Mouse (Mus musculus) intestine, postnatal 0 days (tissue): ENCODE data around the gene Fcrlb. TPM values are rescaled to one million over a fixed set of nuclear protein-coding genes. Genes with fewer than 3 reads are reported as not detected.
"Not testable (repeated sequence)": the region's sequence is repeated elsewhere in the genome, so short reads cannot be mapped to it uniquely, and the experiment has no call there.

Source experiments
- ATAC-seq: fragments of 200-750 bp; cut with Nextera tagmentation; 2 replicates; pipeline ENCODE4 v1.8.0; 2017; ENCODE audit warnings: mild to moderate bottlenecking, moderate TSS enrichment, moderate library complexity
- H3K27ac ChIP-seq: fragments of 300-500 bp; sonication (generic); 2 replicates; pipeline ENCODE4 v1.5.1; 2014; ENCODE audit warnings: mild to moderate bottlenecking, low read depth, low read length, moderate library complexity
- H3K27me3 ChIP-seq: fragments of 300-500 bp; sonication (generic); replicated peaks from 2 replicates; pipeline ENCODE4 v1.6.1; 2014; ENCODE audit warnings: low read length, mixed read lengths; ENCODE audit not compliant: control insufficient read depth, insufficient read depth
- H3K36me3 ChIP-seq: fragments of 300-500 bp; sonication (generic); 2 replicates; pipeline ENCODE4 v1.6.1; 2014; ENCODE audit warnings: mild to moderate bottlenecking, moderate library complexity; ENCODE audit not compliant: control insufficient read depth, insufficient read depth
- H3K4me1 ChIP-seq: fragments of 300-500 bp; sonication (generic); replicated peaks from 2 replicates; pipeline ENCODE4 v1.6.1; 2014; ENCODE audit warnings: antibody characterized with exemption, low read length, mixed read lengths; ENCODE audit not compliant: control insufficient read depth, insufficient read depth
- H3K4me2 ChIP-seq: fragments of 300-500 bp; sonication (generic); replicated peaks from 2 replicates; pipeline ENCODE4 v1.6.1; 2014; ENCODE audit warnings: low read depth, mild to moderate bottlenecking, moderate library complexity
- H3K4me3 ChIP-seq: fragments of 300-500 bp; sonication (generic); 2 replicates; pipeline ENCODE4 v1.5.1; 2014; ENCODE audit warnings: low read depth, low read length
- H3K9ac ChIP-seq: fragments of 300-500 bp; sonication (generic); 2 replicates; pipeline ENCODE4 v1.6.1; 2014; ENCODE audit warnings: mild to moderate bottlenecking, low read depth, low read length
- H3K9me3 ChIP-seq: fragments of 300-500 bp; sonication (generic); 2 replicates; pipeline ENCODE4 v1.6.1; 2016; ENCODE audit warnings: mixed run types; ENCODE audit not compliant: control insufficient read depth
- CTCF ChIP-seq: sonication (generic); IDR thresholded peaks from 2 replicates; pipeline ENCODE4 v1.5.1; 2016; ENCODE audit warnings: low read depth, mild to moderate bottlenecking, control low read depth, antibody characterized with exemption, moderate library complexity
- WGBS: fragments of 180-500 bp; shearing (Covaris S2); extraction: QIAGEN DNeasy Blood & Tissue Kit; methylation state at CpG from one replicate; pipeline ENCODE4 v1.1.7; 2014; 5-methylcytosine and 5-hydroxymethylcytosine counted together
- polyA plus RNA-seq: library from polyadenylated mRNA; unstranded; fragments of >200 nt; fragmentation: Nextera tagmentation; extraction: Ambion mirVana; gene quantifications from 2 replicates; pipeline ENCODE4 v1.2.1, GENCODE M21; 2015

The Fcrlb gene
- polyA plus RNA-seq, 1 experiment from 2014 or later = 0.12 TPM

GRCm38 (mm10) chr1:170950772-170951171, 38.0 kb upstream of the Fcrlb start:
- no peaks in the 10 kb centered on the region for H3K4me1 ChIP-seq
- no peaks in the 10 kb centered on the region for H3K9me3 ChIP-seq
- H3K27me3 ChIP-seq = no peaks in the 10 kb centered on the region
- no peak for TF ChIP-seq CTCF
- WGBS = 27% methylated on average over 3 of the region's 3 CpGs
- no peaks in the 10 kb centered on the region for H3K36me3 ChIP-seq
- no peak overlapping the region for H3K27ac ChIP-seq
- H3K4me3 ChIP-seq = no peak overlapping the region
- ATAC-seq = no peak
- no peak overlapping the region for H3K4me2 ChIP-seq
- no peak overlapping the region for H3K9ac ChIP-seq

- H3K36me3 ChIP-seq, H3K4me3 ChIP-seq, H3K9me3 ChIP-seq, H3K27me3 ChIP-seq, H3K4me1 ChIP-seq, H3K9ac ChIP-seq, H3K27ac ChIP-seq, ATAC-seq, H3K4me2 ChIP-seq: not testable (repeated sequence)
- WGBS = 100% methylated on average over 3 of the region's 9 CpGs
Measured at GRCm38 (mm10) chr1:170944908-170945307, 32.2 kb upstream of the Fcrlb start.

GRCm38 (mm10) chr1:170944151-170944550, 31.4 kb upstream of the Fcrlb start:
- H3K27me3 ChIP-seq = not testable (repeated sequence)
- WGBS = 93% methylated on average over 9 of the region's 9 CpGs

GRCm38 (mm10) chr1:170939255-170939654, 26.5 kb upstream of the Fcrlb start:
- H3K9me3 ChIP-seq = no peaks in the 10 kb centered on the region
- H3K27me3 ChIP-seq = no peaks in the 10 kb centered on the region
- no peak overlapping the region for H3K27ac ChIP-seq
- ATAC-seq = no peak
- H3K4me1 ChIP-seq = no peaks in the 10 kb centered on the region
- no peak overlapping the region for H3K9ac ChIP-seq
- TF ChIP-seq CTCF = no peak
- 84% methylated on average over 12 of the region's 12 CpGs for WGBS
- no peak overlapping the region for H3K4me2 ChIP-seq
- H3K4me3 ChIP-seq = no peak overlapping the region
- no peaks in the 10 kb centered on the region for H3K36me3 ChIP-seq

More at GRCm38 (mm10) chr1:170944151-170944550, 31.4 kb upstream of the Fcrlb start:
- H3K27ac ChIP-seq, ATAC-seq, H3K4me2 ChIP-seq, H3K4me1 ChIP-seq, H3K9me3 ChIP-seq, H3K9ac ChIP-seq, H3K4me3 ChIP-seq, H3K36me3 ChIP-seq: not testable (repeated sequence)

- Histone ChIP-seq H3K27ac (no peak overlapping the region), H3K9me3 (no peaks in the 10 kb centered on the region), H3K9ac (no peak overlapping the region), H3K4me2 (no peak overlapping the region), H3K4me1 (no peaks in the 10 kb centered on the region), H3K4me3 (no peak overlapping the region), H3K36me3 (no peaks in the 10 kb centered on the region), H3K27me3 (no peaks in the 10 kb centered on the region)
- 42% methylated on average over 2 of the region's 2 CpGs for WGBS
- TF ChIP-seq CTCF = no peak
- no peak for ATAC-seq
Measured at GRCm38 (mm10) chr1:170934383-170934782, 21.6 kb upstream of the Fcrlb start.

- ATAC-seq = no peak
- H3K27ac ChIP-seq = no peak overlapping the region
- H3K4me2 ChIP-seq = no peak overlapping the region
- no peaks in the 10 kb centered on the region for H3K4me1 ChIP-seq
- no peak overlapping the region for H3K4me3 ChIP-seq
- TF ChIP-seq CTCF = no peak
- no peaks in the 10 kb centered on the region for H3K9me3 ChIP-seq
- no peaks in the 10 kb centered on the region for H3K36me3 ChIP-seq
- WGBS = 71% methylated on average over 1 of the region's 1 CpGs
- no peak overlapping the region for H3K9ac ChIP-seq
- H3K27me3 ChIP-seq = no peaks in the 10 kb centered on the region
Measured at GRCm38 (mm10) chr1:170933940-170934339, 21.2 kb upstream of the Fcrlb start.

- Histone ChIP-seq H3K27ac (no peak overlapping the region), H3K27me3 (no peaks in the 10 kb centered on the region), H3K36me3 (no peaks in the 10 kb centered on the region), H3K4me1 (no peaks in the 10 kb centered on the region), H3K4me3 (no peak overlapping the region), H3K9ac (no peak overlapping the region), H3K4me2 (no peak overlapping the region), H3K9me3 (no peaks in the 10 kb centered on the region)
- no peak for TF ChIP-seq CTCF
- no peak for ATAC-seq
- 66% methylated on average over 6 of the region's 6 CpGs for whole genome bisulfite sequencing
Measured at GRCm38 (mm10) chr1:170933386-170933920, 20.7 kb upstream of the Fcrlb start.
